Mouse (Mus musculus) heart, embryonic 11.5 days (tissue): ENCODE data around the gene Trrap. TPM values are rescaled to one million over a fixed set of nuclear protein-coding genes. Genes with fewer than 3 reads are reported as not detected.

Experiments
- ATAC-seq: fragments of 200-750 bp; cut with Nextera tagmentation; replicated peaks from 2 replicates; pipeline ENCODE4 v1.8.0; 2017; ENCODE audit warnings: moderate library complexity; ENCODE audit not compliant: insufficient number of reproducible peaks, low FRiP score, low TSS enrichment
- H3K27ac ChIP-seq: fragments of 300-500 bp; sonication (generic); 2 replicates; pipeline ENCODE4 v1.5.1; 2014; ENCODE audit warnings: mild to moderate bottlenecking, low read depth, low read length
- H3K27me3 ChIP-seq: fragments of 300-500 bp; sonication (generic); 2 replicates; pipeline ENCODE4 v1.6.1; 2014; ENCODE audit warnings: mild to moderate bottlenecking, low read length, mixed read lengths; ENCODE audit not compliant: control insufficient read depth, insufficient read depth
- H3K36me3 ChIP-seq: fragments of 300-500 bp; sonication (generic); 2 replicates; pipeline ENCODE4 v1.6.1; 2014; ENCODE audit warnings: mild to moderate bottlenecking, low read length, moderate library complexity, mixed read lengths; ENCODE audit not compliant: control insufficient read depth, insufficient read depth
- H3K4me1 ChIP-seq: fragments of 300-500 bp; sonication (generic); 2 replicates; pipeline ENCODE4 v1.6.1; 2014; ENCODE audit warnings: low read length; ENCODE audit not compliant: control insufficient read depth, insufficient read depth
- H3K4me2 ChIP-seq: fragments of 300-500 bp; sonication (generic); 2 replicates; pipeline ENCODE4 v1.6.1; 2014; ENCODE audit warnings: mild to moderate bottlenecking, moderate library complexity
- H3K4me3 ChIP-seq: fragments of 300-500 bp; sonication (generic); 2 replicates; pipeline ENCODE4 v1.5.1; 2014; ENCODE audit warnings: low read depth, low read length
- H3K9ac ChIP-seq: fragments of 300-500 bp; sonication (generic); 2 replicates; pipeline ENCODE4 v1.6.1; 2014; ENCODE audit warnings: mild to moderate bottlenecking, low read depth, low read length, moderate library complexity
- H3K9me3 ChIP-seq: fragments of 300-500 bp; sonication (generic); replicated peaks from 2 replicates; pipeline ENCODE4 v1.6.1; 2016; ENCODE audit warnings: low read length; ENCODE audit not compliant: control insufficient read depth
- WGBS: fragments of 180-500 bp; shearing (Covaris S2); extraction: QIAGEN DNeasy Blood & Tissue Kit; methylation state at CpG from one replicate; pipeline ENCODE4 v1.1.7; 2014; ENCODE audit not compliant: insufficient replicate concordance; 5-methylcytosine and 5-hydroxymethylcytosine counted together
- polyA plus RNA-seq: library from polyadenylated mRNA; unstranded; fragments of >200 nt; fragmentation: Nextera tagmentation; extraction: Ambion mirVana; gene quantifications from 2 replicates; pipeline ENCODE4 v1.2.1, GENCODE M21; 2014

Gene Trrap
- polyA plus RNA-seq, 1 experiment from 2014 or later = 75.7 TPM

DNA sequence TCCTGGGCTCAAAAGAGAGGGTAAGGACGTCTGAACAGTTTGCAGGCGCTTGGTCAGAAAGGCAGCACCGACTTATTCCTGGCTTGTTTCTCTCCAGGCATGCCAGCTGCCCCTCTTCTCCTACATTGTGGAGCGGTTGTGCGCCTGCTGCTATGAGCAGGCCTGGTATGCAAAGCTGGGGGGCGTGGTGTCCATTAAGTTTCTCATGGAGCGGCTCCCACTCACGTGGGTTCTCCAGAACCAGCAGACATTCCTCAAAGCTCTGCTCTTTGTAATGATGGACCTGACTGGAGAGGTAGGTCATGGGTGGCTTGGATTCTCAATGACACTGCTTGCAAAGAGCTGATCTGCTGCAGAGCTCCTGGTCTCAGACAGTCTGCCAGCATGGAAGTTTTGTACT, 35.5 kb downstream of the Trrap start:
- Histone ChIP-seq H3K27ac (no peak overlapping the region), H3K9ac (no peak overlapping the region), H3K4me3 (no peak overlapping the region), H3K27me3 (no peaks in the 10 kb centered on the region), H3K9me3 (no peaks in the 10 kb centered on the region), H3K36me3 (peaks cover 75% of the 10 kb centered on the region), H3K4me2 (no peak overlapping the region), H3K4me1 (peaks cover 8% of the 10 kb centered on the region)
- no peak for ATAC-seq
- WGBS = 90% methylated on average over 8 of the region's 8 CpGs

DNA sequence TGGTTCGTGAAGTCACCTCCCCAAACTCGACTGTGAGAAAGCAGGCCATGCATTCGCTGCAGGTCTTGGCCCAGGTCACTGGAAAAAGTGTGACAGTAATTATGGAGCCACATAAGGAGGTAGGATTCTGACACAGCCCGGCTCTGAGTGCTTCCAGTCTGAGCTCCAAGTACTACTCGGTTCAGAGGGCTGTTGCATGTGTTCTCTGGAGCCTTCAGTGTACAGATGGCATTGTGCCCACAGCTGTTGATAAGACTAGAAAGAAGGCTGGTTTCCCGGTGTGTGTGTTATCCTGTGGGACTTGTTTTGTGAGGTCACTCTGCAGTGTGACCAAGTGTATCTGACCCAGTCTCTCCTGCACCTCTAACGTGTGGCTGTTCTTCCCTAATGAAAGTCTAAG, 36.6 kb downstream of the Trrap start:
- Histone ChIP-seq H3K9me3 (no peaks in the 10 kb centered on the region), H3K4me3 (no peak overlapping the region), H3K36me3 (peaks cover 76% of the 10 kb centered on the region), H3K4me1 (peaks cover 8% of the 10 kb centered on the region), H3K9ac (no peak overlapping the region), H3K4me2 (no peak overlapping the region), H3K27me3 (no peaks in the 10 kb centered on the region), H3K27ac (no peak overlapping the region)
- 78% methylated on average over 7 of the region's 7 CpGs for WGBS
- ATAC-seq = no peak

DNA sequence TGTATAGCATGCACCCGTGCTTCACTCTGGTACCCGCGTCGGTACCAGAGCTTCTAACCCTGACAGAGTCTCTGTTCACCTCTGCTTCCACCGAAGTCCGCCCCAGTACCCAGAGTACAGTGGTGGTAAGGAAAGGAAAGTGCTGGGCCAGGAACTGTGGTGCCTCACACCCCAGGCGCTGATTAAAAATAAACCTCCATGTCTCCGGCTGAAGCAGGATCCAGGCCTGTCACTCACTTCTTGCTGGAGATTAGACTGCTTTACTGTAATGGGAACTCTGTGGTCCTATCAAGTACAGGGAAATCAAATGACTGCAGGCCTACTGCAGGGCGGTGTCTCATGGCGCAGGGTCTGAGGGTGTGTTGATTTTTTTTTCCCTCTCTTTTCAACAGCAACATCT, 39.4 kb downstream of the Trrap start:
- no peak for ATAC-seq
- WGBS = 81% methylated on average over 10 of the region's 10 CpGs
- Histone ChIP-seq H3K9me3 (no peaks in the 10 kb centered on the region), H3K4me1 (peaks cover 8% of the 10 kb centered on the region), H3K9ac (no peak overlapping the region), H3K4me3 (no peak overlapping the region), H3K27me3 (no peaks in the 10 kb centered on the region), H3K27ac (peak overlapping the region; percentile 71), H3K4me2 (no peak overlapping the region), H3K36me3 (peaks cover 81% of the 10 kb centered on the region)

DNA sequence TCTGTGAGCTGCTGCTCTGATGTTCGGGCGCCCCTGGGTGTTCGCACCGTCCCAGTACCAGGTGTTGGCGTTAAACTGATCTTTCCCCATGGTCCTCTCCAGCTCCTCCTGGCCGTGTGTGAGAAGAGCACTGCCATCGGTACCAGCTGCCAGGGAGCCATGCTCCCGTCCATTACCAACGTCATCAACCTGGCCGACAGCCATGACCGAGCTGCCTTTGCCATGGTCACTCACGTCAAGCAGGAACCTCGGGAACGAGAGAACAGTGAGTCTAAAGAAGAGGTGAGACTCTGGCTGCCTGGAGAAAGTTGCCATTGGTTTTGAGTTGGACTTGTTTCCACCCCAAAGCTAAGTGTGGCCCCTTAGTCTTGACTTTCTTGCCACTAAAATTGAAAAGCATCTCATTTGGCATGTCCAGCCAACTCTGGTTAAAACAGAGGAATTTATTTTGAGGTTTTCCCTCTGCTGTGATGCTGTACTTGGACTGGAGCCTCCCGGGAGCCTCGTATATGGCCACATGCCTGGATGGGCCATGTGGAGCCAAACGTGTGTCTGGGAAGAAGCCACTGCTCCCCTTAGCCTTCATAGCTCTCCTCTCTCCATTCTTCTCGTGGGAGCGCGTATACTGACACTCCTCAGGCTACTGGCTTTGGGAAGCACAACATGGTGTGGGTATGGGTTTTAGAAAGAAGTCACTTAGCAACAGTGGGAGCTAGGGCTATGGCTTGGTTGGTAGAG, 61.0 kb downstream of the Trrap start:
- ATAC-seq = no peak
- 93% methylated on average over 20 of the region's 20 CpGs for WGBS
- no peaks in the 10 kb centered on the region for H3K9me3 ChIP-seq
- peaks cover 90% of the 10 kb centered on the region for H3K36me3 ChIP-seq
- H3K4me2 ChIP-seq = no peak overlapping the region
- H3K4me3 ChIP-seq = no peak overlapping the region
- H3K27me3 ChIP-seq = no peaks in the 10 kb centered on the region
- H3K4me1 ChIP-seq = no peaks in the 10 kb centered on the region
- no peak overlapping the region for H3K27ac ChIP-seq
- H3K9ac ChIP-seq = no peak overlapping the region

DNA sequence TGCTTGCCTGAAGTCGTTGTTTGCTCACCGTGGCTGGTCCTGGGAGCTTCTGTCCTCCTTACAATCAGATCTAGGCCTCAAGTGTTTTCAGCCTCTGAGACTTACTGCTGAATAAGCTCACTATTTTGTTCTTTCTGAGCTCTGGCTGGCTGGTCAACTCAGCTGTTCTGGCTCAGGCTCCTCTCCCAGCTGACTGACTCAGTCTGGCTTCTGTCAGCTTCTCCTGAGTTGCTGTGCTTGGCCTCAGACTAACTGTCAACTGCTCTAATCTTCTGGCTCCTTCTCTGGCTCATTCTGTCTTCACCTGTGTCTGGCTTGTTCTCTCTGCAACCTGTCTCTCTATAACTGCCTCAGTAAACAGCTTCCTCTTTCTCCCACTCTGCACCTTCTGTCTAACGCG, 62.1 kb downstream of the Trrap start:
- Histone ChIP-seq H3K4me2 (no peak overlapping the region), H3K4me1 (no peaks in the 10 kb centered on the region), H3K27me3 (no peaks in the 10 kb centered on the region), H3K4me3 (no peak overlapping the region), H3K9me3 (no peaks in the 10 kb centered on the region), H3K27ac (no peak overlapping the region), H3K36me3 (peaks cover 85% of the 10 kb centered on the region), H3K9ac (no peak overlapping the region)
- 80% methylated on average over 4 of the region's 4 CpGs for WGBS
- ATAC-seq = no peak

DNA sequence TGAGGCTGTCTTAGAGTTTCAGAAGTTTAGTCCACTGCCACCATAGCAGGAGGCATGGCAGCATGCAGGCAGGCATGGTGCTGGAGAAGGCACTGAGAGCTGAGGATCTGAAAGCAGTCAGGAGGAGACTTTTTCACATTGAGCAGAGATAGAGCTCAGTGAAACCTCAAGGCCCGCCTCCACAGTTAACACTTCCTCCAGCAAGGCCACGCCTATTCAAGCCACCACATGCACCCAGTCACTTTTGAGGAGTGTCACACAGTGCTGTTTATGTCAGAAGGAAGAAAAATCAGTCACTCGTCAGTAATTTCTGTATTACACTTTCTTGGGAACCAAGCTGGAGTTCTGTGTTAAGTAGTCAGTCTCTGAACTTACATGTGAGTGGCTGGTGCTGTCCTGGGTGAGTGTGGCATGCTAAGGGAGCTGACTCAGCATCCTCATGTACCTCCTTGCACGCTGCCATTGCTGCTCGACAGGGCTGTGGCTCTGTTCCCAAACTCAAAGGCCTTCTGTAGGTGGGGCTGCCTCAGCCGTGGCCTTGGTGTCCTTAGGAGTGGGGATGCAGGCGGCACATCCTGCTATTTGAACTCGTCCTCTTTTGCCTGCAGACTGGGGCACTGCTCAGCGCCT, 64.4 kb downstream of the Trrap start:
- Histone ChIP-seq H3K4me2 (no peak overlapping the region), H3K27ac (no peak overlapping the region), H3K9me3 (no peaks in the 10 kb centered on the region), H3K4me1 (no peaks in the 10 kb centered on the region), H3K27me3 (no peaks in the 10 kb centered on the region), H3K4me3 (no peak overlapping the region), H3K36me3 (peaks cover 80% of the 10 kb centered on the region), H3K9ac (no peak overlapping the region)
- ATAC-seq = no peak
- 86% methylated on average over 9 of the region's 9 CpGs for WGBS

DNA sequence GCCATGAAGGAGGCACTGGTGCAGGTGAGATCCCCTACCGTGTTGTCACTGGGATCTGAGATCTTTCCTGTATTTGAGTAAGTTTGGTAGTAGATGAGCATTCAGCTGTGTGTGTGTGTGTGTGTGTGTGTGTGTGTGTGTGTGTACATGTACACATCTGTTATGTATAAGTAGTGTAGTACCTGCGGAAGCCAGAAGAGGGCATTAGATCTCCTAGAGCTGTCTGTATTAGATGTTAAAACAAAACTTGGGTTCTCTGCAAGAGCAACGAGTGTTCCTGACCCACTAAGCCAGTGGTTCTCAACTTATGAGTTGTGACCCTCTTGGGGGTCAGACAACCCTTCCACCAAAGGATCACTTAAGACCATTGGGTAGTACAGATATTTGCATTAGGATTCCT, 68.6 kb downstream of the Trrap start:
- H3K4me2 ChIP-seq = no peak overlapping the region
- no peaks in the 10 kb centered on the region for H3K4me1 ChIP-seq
- 86% methylated on average over 3 of the region's 3 CpGs for WGBS
- no peak overlapping the region for H3K9ac ChIP-seq
- H3K9me3 ChIP-seq = no peaks in the 10 kb centered on the region
- H3K27ac ChIP-seq = no peak overlapping the region
- H3K36me3 ChIP-seq = peaks cover 78% of the 10 kb centered on the region
- H3K27me3 ChIP-seq = no peaks in the 10 kb centered on the region
- no peak for ATAC-seq
- H3K4me3 ChIP-seq = no peak overlapping the region

DNA sequence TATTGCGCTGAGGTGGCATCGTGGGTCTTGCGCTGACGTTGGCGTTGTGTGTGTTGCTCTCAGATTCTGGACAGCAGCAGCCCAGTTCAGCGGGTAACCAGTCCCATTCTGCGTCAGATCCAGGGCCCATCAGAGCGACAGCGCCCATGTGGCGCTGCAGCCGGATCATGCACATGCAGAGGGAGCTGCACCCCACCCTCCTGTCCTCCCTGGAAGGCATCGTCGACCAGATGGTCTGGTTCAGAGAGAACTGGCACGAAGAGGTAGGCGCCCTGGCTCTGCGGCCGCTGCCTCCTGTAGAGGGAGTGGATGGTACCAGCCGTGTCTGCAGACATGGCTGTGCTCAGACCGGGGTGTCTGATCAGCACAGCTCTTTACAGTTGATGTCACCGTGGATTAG, 77.8 kb downstream of the Trrap start:
- Histone ChIP-seq H3K4me3 (no peak overlapping the region), H3K27ac (no peak overlapping the region), H3K9ac (no peak overlapping the region), H3K4me1 (no peaks in the 10 kb centered on the region), H3K27me3 (no peaks in the 10 kb centered on the region), H3K36me3 (peaks cover 83% of the 10 kb centered on the region), H3K9me3 (no peaks in the 10 kb centered on the region), H3K4me2 (no peak overlapping the region)
- WGBS = 93% methylated on average over 20 of the region's 20 CpGs
- ATAC-seq = no peak

DNA sequence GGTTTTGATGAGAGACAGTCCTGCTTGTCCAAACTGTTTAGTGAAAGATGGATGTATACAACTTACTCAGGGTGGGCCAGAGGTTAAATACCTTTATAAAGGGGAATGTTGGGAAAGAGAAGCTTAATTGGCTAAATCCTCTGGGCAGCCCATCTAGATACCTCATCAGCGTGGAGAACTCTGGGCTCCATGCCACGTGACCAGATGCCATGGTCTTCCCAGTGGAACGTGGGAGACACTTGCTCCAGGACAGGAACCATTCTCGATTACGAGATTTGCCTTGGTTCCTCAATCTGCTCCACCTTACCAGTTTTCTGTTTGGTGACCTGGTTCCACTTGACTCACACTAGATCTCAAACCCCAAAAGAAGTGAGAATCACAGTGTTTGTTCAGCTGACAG, 81.2 kb downstream of the Trrap start:
- ATAC-seq = no peak
- no peak overlapping the region for H3K4me3 ChIP-seq
- 86% methylated on average over 5 of the region's 5 CpGs for whole genome bisulfite sequencing
- H3K4me1 ChIP-seq = no peaks in the 10 kb centered on the region
- H3K4me2 ChIP-seq = no peak overlapping the region
- H3K27me3 ChIP-seq = no peaks in the 10 kb centered on the region
- no peak overlapping the region for H3K9ac ChIP-seq
- no peaks in the 10 kb centered on the region for H3K9me3 ChIP-seq
- no peak overlapping the region for H3K27ac ChIP-seq
- H3K36me3 ChIP-seq = peaks cover 81% of the 10 kb centered on the region
